Mouse (Mus musculus): ENCODE results near the gene Rdh16. TPM values are rescaled to one million over a fixed set of nuclear protein-coding genes. Genes with fewer than 3 reads are reported as not detected.
"Not testable (repeated sequence)": the region's sequence is repeated elsewhere in the genome, so short reads cannot be mapped to it uniquely, and the experiment has no call there.

Gene Rdh16
- under 1 TPM in 1 of 4 experiments, not detected in 3; 0.11 TPM for total RNA-seq (2022)

GRCm38 (mm10) chr10:127800891-127801290 is at the start of gene Rdh16:
Gene Rdh16, plus strand, starts transcription at chr10:127801152.
- DNase-seq (ENCODE audit: low spot score in 2 of 2) = no peak

GRCm38 (mm10) chr10:127751548-127751947 is 49.4 kb upstream of the Rdh16 start, which contains the start of gene Gpr182:
Gene Gpr182, minus strand, starts transcription at chr10:127751732.
- no peak for DNase-seq (ENCODE audit: low spot score in 2 of 2)

- no peak for DNase-seq (ENCODE audit: low spot score in 2 of 2)
Measured at GRCm38 (mm10) chr10:127754566-127755166, 46.3 kb upstream of the Rdh16 start.

- DNase-seq (ENCODE audit: low spot score in 2 of 2) = no peak
Measured at GRCm38 (mm10) chr10:127755246-127755645, 45.7 kb upstream of the Rdh16 start.

GRCm38 (mm10) chr10:127755770-127756468 is 45.0 kb upstream of the Rdh16 start:
- no peak for DNase-seq (ENCODE audit: low spot score in 2 of 2)

GRCm38 (mm10) chr10:127759181-127760110 is 41.5 kb upstream of the Rdh16 start, which contains the start of the genes Rdh1 and Rdh16f1:
Gene Rdh1, plus strand, starts transcription at chr10:127759721.
Gene Rdh16f1, plus strand, starts transcription at chr10:127759787.
- DNase-seq (ENCODE audit: low spot score in 2 of 2) = no peak

GRCm38 (mm10) chr10:127762926-127763325 is 38.0 kb upstream of the Rdh16 start:
- DNase-seq (ENCODE audit: low spot score in 2 of 2) = not testable (repeated sequence)

- DNase-seq (ENCODE audit: low spot score in 2 of 2) = no peak
Measured at GRCm38 (mm10) chr10:127763914-127764680, 36.9 kb upstream of the Rdh16 start.

- DNase-seq (ENCODE audit: low spot score in 2 of 2) = no peak
Measured at GRCm38 (mm10) chr10:127766564-127766963, 34.4 kb upstream of the Rdh16 start.

- no peak for DNase-seq (ENCODE audit: low spot score in 2 of 2)
Measured at GRCm38 (mm10) chr10:127776011-127776410, 24.9 kb upstream of the Rdh16 start, which contains the start of gene Rdh9. Gene Rdh9, plus strand, starts transcription at chr10:127776386.

GRCm38 (mm10) chr10:127782321-127782720 is 18.6 kb upstream of the Rdh16 start:
- DNase-seq (ENCODE audit: low spot score in 2 of 2) = not testable (repeated sequence)

- not testable (repeated sequence) for DNase-seq (ENCODE audit: low spot score in 2 of 2)
Measured at GRCm38 (mm10) chr10:127785411-127785810, 15.5 kb upstream of the Rdh16 start.

GRCm38 (mm10) chr10:127799295-127799694 is 1.7 kb upstream of the Rdh16 start:
- DNase-seq (ENCODE audit: low spot score in 2 of 2) = no peak

- DNase-seq (ENCODE audit: low spot score in 2 of 2) = no peak
Measured at GRCm38 (mm10) chr10:127801612-127802011, 660 bp downstream of the Rdh16 start.

- DNase-seq (ENCODE audit: low spot score in 2 of 2) = no peak
Measured at GRCm38 (mm10) chr10:127802236-127802635, 1.3 kb downstream of the Rdh16 start.

GRCm38 (mm10) chr10:127804416-127804815 is 3.5 kb downstream of the Rdh16 start:
- DNase-seq (ENCODE audit: low spot score in 2 of 2) = no peak

- no peak for DNase-seq (ENCODE audit: low spot score in 2 of 2)
Measured at GRCm38 (mm10) chr10:127815888-127816287, 14.9 kb downstream of the Rdh16 start.

GRCm38 (mm10) chr10:127817268-127817910 is 16.4 kb downstream of the Rdh16 start:
- DNase-seq (ENCODE audit: low spot score in 2 of 2) = not testable (repeated sequence)

- not testable (repeated sequence) for DNase-seq (ENCODE audit: low spot score in 2 of 2)
Measured at GRCm38 (mm10) chr10:127821806-127822205, 20.9 kb downstream of the Rdh16 start.

- DNase-seq (ENCODE audit: low spot score in 2 of 2) = no peak
Measured at GRCm38 (mm10) chr10:127825386-127825785, 24.4 kb downstream of the Rdh16 start.
